Mouse (Mus musculus) bone marrow macrophage, adult 2 months (primary cell): ENCODE data around the gene 1810062G17Rik.

ENCODE experiments used
- CTCF ChIP-seq: IDR thresholded peaks from 2 replicates; pipeline ENCODE4 v1.5.1; 2012; ENCODE audit warnings: low read depth, mild to moderate bottlenecking, low read length, moderate library complexity
- POLR2A ChIP-seq: IDR thresholded peaks from 2 replicates; pipeline ENCODE4 v1.6.1; 2012; ENCODE audit warnings: mild to moderate bottlenecking, low read depth, low read length, borderline replicate concordance

DNA sequence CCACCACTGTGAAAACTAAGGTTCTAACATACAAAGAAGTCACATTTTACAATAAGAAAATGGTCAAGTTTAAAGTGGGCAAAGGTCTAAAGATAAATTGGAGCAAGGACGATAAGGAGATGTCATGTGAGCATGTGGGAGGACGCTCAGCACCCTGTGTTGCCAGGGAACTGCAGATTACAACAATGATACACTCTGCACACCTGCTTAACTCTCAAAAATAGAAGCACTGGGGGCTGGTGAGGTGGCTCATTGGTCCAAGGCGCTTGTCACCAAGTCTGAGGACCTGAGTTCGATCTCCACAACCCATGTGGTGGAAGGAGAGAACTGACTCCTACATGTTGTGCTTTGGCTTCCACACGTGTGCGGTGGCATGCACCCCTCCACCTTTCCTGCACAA lies 35.8 kb downstream of the 1810062G17Rik start:
- TF ChIP-seq POLR2A (no peak), CTCF (no peak)
